Mouse (Mus musculus): Measurements from ENCODE around the gene Tmem52.

- TF ChIP-seq EP300 (IDR thresholded peaks at IDR 0.05; ENCODE audit: low read depth in 1 of 2, low read length in 2 of 2) = no peak
- TF ChIP-seq GATA1 (IDR thresholded peaks at IDR 0.05; ENCODE audit: low read depth, low read length) = no peak
- TF ChIP-seq POLR2A (IDR thresholded peaks at IDR 0.05; ENCODE audit: control insufficient read depth in 1 of 2, insufficient read depth in 1 of 2, low read depth in 1 of 2, low read length in 2 of 2, poor library complexity in 1 of 2) = no peak
- peak in 1 of 3 experiments; percentile 3; a peak in 1 of 6 replicates for TF ChIP-seq CTCF (IDR thresholded peaks at IDR 0.05 in 2 of 3, conservative IDR thresholded peaks at IDR 0.05 in 1 of 3; ENCODE audit: control insufficient read depth in 1 of 3, insufficient read depth in 1 of 3, low read depth in 2 of 3, low read length in 3 of 3, poor library complexity in 1 of 3, severe bottlenecking in 1 of 3)
- TF ChIP-seq POLR2AphosphoS2 (IDR thresholded peaks at IDR 0.05; ENCODE audit: low read length) = no peak
- no peak for TF ChIP-seq RCOR1 (IDR thresholded peaks at IDR 0.05; ENCODE audit: low read depth, low read length)
- no peak for TF ChIP-seq SIN3A (IDR thresholded peaks at IDR 0.05; ENCODE audit: low read length)
- no peak for TF ChIP-seq TCF12 (IDR thresholded peaks at IDR 0.05; ENCODE audit: low read depth, low read length)
- TF ChIP-seq MYC (IDR thresholded peaks at IDR 0.05; ENCODE audit: low read depth, low read length) = no peak
- TF ChIP-seq USF1 (IDR thresholded peaks at IDR 0.05; ENCODE audit: low read depth, low read length) = no peak
- no peak for TF ChIP-seq MEF2A (IDR thresholded peaks at IDR 0.05; ENCODE audit: extremely low read depth, insufficient replicate concordance, low read depth, low read length, poor library complexity, severe bottlenecking)
Observed at GRCm38 (mm10) chr4:155442808-155443207, 26.1 kb upstream of the Tmem52 start.

All from MEL (cell line).